Mouse (Mus musculus): Measurements from ENCODE around the gene Heph.
"Not testable (repeated sequence)": the region's sequence is repeated elsewhere in the genome, so short reads cannot be mapped to it uniquely, and the experiment has no call there.

Heph gene

GRCm38 (mm10) chrX:96455149-96455548 is at the start of gene Heph:
Gene Heph (plus strand): TSS chrX:96455359.
- no peak for DNase-seq (ENCODE audit: low spot score in 2 of 2)

GRCm38 (mm10) chrX:96415351-96415750 is 39.8 kb upstream of the Heph start:
- not testable (repeated sequence) for DNase-seq (ENCODE audit: low spot score in 2 of 2)

GRCm38 (mm10) chrX:96416970-96417369 is 38.2 kb upstream of the Heph start:
- no peak for DNase-seq (ENCODE audit: low spot score in 2 of 2)

- DNase-seq (ENCODE audit: low spot score in 2 of 2): no peak
Measured at GRCm38 (mm10) chrX:96417733-96418132, 37.4 kb upstream of the Heph start.

GRCm38 (mm10) chrX:96419383-96419782 is 35.8 kb upstream of the Heph start:
- DNase-seq (ENCODE audit: low spot score in 2 of 2): no peak

- DNase-seq (ENCODE audit: low spot score in 2 of 2): no peak
Measured at GRCm38 (mm10) chrX:96456201-96456963, 1.2 kb downstream of the Heph start, which contains the start of gene Hsf3. Gene Hsf3 (minus strand): TSS chrX:96456294.

GRCm38 (mm10) chrX:96501580-96501979 is 46.4 kb downstream of the Heph start:
- DNase-seq (ENCODE audit: low spot score in 2 of 2): no peak
